Mouse (Mus musculus) heart, postnatal 0 days (tissue): ENCODE results near the gene Gnai3. TPM values are rescaled to one million over a fixed set of nuclear protein-coding genes. Genes with fewer than 3 reads are reported as not detected.

Experiments used
- ATAC-seq: fragments of 200-750 bp; cut with Nextera tagmentation; 2 replicates; pipeline ENCODE4 v1.8.0; 2017; ENCODE audit warnings: low read depth, moderate number of reproducible peaks, moderate library complexity; ENCODE audit not compliant: insufficient read depth
- DNase-seq: peaks from one replicate; pipeline ENCODE4 v3.0.0-alpha.2; 2016; ENCODE audit warnings: low spot score
- H3K27ac ChIP-seq: fragments of 300-500 bp; sonication (generic); 2 replicates; pipeline ENCODE4 v1.5.1; 2014; ENCODE audit warnings: low read depth, mild to moderate bottlenecking
- H3K27me3 ChIP-seq: fragments of 300-500 bp; sonication (generic); 2 replicates; pipeline ENCODE4 v1.6.1; 2014; ENCODE audit warnings: low read length, mixed read lengths; ENCODE audit not compliant: control insufficient read depth, insufficient read depth
- H3K36me3 ChIP-seq: fragments of 300-500 bp; sonication (generic); replicated peaks from 2 replicates; pipeline ENCODE4 v1.6.1; 2014; ENCODE audit warnings: low read length, mixed read lengths; ENCODE audit not compliant: control insufficient read depth, insufficient read depth
- H3K4me1 ChIP-seq: fragments of 300-500 bp; sonication (generic); 2 replicates; pipeline ENCODE4 v1.6.1; 2014; ENCODE audit warnings: antibody characterized with exemption; ENCODE audit not compliant: control insufficient read depth, insufficient read depth
- H3K4me2 ChIP-seq: fragments of 300-500 bp; sonication (generic); 2 replicates; pipeline ENCODE4 v1.6.1; 2014; ENCODE audit warnings: low read depth, mild to moderate bottlenecking, low read length, moderate library complexity
- H3K4me3 ChIP-seq: fragments of 300-500 bp; sonication (generic); 2 replicates; pipeline ENCODE4 v1.5.1; 2014; ENCODE audit warnings: low read depth, low read length
- H3K9ac ChIP-seq: fragments of 300-500 bp; sonication (generic); replicated peaks from 2 replicates; pipeline ENCODE4 v1.6.1; 2014; ENCODE audit warnings: low read depth, low read length, mixed read lengths
- H3K9me3 ChIP-seq: fragments of 300-500 bp; sonication (generic); replicated peaks from 2 replicates; pipeline ENCODE4 v1.6.1; 2016; ENCODE audit warnings: low read length; ENCODE audit not compliant: control insufficient read depth
- CTCF ChIP-seq: IDR thresholded peaks from 2 replicates; pipeline ENCODE4 v1.5.1; 2016; ENCODE audit warnings: antibody characterized with exemption, control low read depth, low read depth
- EP300 ChIP-seq: IDR thresholded peaks from 2 replicates; pipeline ENCODE4 v1.6.1; 2016; ENCODE audit warnings: antibody characterized with exemption, low read depth
- WGBS: fragments of 180-500 bp; shearing (Covaris S2); extraction: QIAGEN DNeasy Blood & Tissue Kit; methylation state at CpG from one replicate; pipeline ENCODE4 v1.1.7; 2014; 5-methylcytosine and 5-hydroxymethylcytosine counted together
- polyA plus RNA-seq: library from polyadenylated mRNA; unstranded; fragments of >200 nt; fragmentation: Nextera tagmentation; extraction: Ambion mirVana; gene quantifications from 2 replicates; pipeline ENCODE4 v1.2.1, GENCODE M21; 2015
- total RNA-seq: library from RNA; depleted of rRNA; stranded (reverse); fragments of >200 nt; gene quantifications from 2 replicates; pipeline ENCODE4 v1.2.3, GENCODE M21; 2014; ENCODE audit warnings: low replicate concordance

Gnai3 gene
- total and polyA plus RNA-seq, 2 experiments from 2014 or later: 30.2 to 35.8 TPM

DNA sequence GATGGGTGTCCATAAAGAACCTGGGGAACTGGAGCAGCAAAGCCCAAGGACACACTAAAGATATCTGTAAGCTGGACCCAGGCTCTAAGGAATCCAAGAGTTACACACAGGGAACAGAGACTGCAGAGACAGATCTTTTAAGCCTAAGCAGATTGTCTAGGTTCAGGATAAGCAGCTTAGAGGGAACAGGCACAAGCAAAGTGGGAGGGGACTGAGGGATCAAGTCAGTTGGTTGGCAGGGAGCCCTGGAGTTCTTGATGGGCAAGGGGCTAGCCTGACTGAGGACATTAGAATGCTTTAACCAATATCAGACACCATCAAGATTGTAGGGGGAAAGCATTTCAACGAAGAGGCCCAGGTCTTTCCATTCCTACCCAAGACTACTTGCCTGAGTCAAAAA lies 51.8 kb downstream of the Gnai3 start:
- Histone ChIP-seq H3K36me3 (no peaks in the 10 kb centered on the region), H3K4me3 (no peak overlapping the region), H3K27me3 (no peaks in the 10 kb centered on the region), H3K4me2 (no peak overlapping the region), H3K9ac (no peak overlapping the region), H3K4me1 (no peaks in the 10 kb centered on the region; the same call in 1 of the 2 replicates), H3K9me3 (no peaks in the 10 kb centered on the region), H3K27ac (no peak overlapping the region)
- TF ChIP-seq CTCF (no peak), EP300 (no peak)
- DNase-seq (no peak), ATAC-seq (no peak)
- WGBS: 38% methylated on average over 1 of the region's 1 CpGs

DNA sequence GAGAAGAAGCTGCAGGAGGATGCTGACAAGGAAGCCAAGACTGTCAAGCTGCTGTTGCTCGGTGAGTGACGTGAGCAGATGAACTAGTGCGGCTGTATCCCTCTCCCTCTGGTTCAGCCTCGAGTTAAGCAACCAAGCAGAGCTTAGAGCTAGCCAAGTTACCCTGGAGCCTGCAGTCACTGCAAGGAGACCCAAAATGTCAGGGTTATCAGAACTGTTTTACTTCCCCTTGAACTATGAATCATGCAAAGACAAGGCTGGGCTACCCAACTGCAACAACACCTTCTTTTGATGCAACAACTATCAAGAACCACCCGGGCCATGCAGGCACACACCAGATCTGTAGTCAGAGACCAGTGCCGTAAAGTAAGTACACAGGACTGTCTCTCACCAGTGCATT lies 52.6 kb downstream of the Gnai3 start:
- no peak overlapping the region for H3K4me3 ChIP-seq
- no peak for TF ChIP-seq EP300
- no peak for TF ChIP-seq CTCF
- H3K9ac ChIP-seq: no peak overlapping the region
- ATAC-seq: no peak
- WGBS: 57% methylated on average over 6 of the region's 6 CpGs
- H3K4me2 ChIP-seq: no peak overlapping the region
- H3K9me3 ChIP-seq: no peaks in the 10 kb centered on the region
- H3K4me1 ChIP-seq: no peaks in the 10 kb centered on the region; the same call in 1 of the 2 replicates
- no peaks in the 10 kb centered on the region for H3K36me3 ChIP-seq
- DNase-seq: no peak
- no peaks in the 10 kb centered on the region for H3K27me3 ChIP-seq
- no peak overlapping the region for H3K27ac ChIP-seq

DNA sequence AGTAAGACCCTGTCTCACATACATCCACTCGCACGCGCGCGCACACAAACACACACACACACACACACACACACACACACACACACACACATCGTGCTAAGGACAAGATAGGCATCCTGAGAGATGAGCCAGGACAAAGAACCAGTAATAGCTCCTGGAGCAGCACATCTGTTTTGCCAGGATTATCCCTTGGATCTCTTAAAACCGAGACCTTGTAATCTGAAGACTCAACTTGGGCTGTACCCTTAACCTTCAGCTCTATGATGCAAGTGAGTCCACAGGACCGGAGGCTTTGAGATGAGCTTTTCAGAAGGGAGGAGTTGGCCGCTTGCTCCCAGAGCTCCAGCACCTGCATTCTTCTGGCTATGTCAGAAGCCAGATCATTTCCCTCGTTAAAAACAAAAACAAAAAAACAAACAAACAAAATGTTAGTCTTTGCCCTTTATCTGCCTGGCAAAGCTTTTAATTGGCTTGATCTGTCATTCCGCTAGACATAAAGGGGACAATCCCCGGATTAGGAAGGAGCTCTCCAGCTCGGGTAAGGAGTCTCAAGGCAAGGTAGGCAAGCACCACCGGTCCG lies 53.3 kb downstream of the Gnai3 start, which contains the start of gene Gnat2:
TSS of gene Gnat2 (plus strand) at position 254 of the 580 bp plus-strand sequence.
- 76% methylated on average over 15 of the region's 15 CpGs for WGBS
- TF ChIP-seq CTCF (no peak), EP300 (no peak)
- no peaks in the 10 kb centered on the region for H3K9me3 ChIP-seq
- no peak within 1 kb of the TSS for H3K9ac ChIP-seq
- H3K4me1 ChIP-seq: no peaks in the 10 kb centered on the region; the same call in 1 of the 2 replicates
- no peak within 1 kb of the TSS for H3K4me2 ChIP-seq
- no peaks in the 10 kb centered on the region for H3K36me3 ChIP-seq
- no peak for ATAC-seq
- no peak for DNase-seq
- H3K27ac ChIP-seq: no peak within 1 kb of the TSS
- no peaks in the 10 kb centered on the region for H3K27me3 ChIP-seq
- H3K4me3 ChIP-seq: no peak within 1 kb of the TSS

DNA sequence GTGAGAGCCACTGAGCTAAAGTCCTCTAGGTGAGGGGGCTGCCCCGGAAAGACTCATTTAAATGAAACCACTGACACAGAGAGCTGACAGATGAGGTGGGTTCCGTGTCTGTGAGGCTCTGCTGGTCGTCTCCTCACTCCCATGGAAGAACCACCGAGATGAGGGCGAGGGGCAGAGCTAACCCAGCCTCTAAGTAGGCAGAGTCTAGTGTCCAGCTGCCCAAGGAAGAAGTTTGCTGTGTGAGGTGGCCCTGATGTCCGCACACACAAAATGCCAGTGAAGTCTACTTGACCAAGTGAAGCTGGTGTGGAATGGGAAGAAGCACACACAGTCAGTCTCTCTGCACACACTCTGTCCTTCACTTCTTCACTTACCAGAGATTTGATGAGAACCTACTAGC lies 53.9 kb downstream of the Gnai3 start:
- no peaks in the 10 kb centered on the region for H3K36me3 ChIP-seq
- DNase-seq: no peak
- WGBS: 72% methylated on average over 6 of the region's 6 CpGs

DNA sequence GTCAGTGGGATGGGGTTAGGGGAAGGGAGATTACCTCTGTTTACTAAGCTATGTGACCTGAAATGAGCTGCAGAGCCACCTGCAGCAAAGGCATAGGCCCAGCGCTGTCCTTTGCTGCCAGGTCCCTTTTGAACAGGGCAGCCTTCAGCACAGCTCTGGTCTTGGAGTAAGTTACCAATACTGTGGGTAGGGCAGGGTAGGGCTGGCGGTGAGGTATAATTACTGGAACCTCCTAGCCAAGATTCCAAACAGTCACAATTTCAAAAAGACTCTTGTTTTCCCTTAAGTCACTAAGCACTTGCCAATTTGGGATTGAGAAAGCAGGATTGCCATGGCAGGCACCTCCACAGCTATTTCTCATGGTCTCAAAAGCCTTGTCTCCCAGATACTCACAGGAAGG lies 55.4 kb downstream of the Gnai3 start:
- no peak for ATAC-seq
- no peaks in the 10 kb centered on the region for H3K9me3 ChIP-seq
- no peak overlapping the region for H3K4me3 ChIP-seq
- H3K4me1 ChIP-seq: peaks cover 11% of the 10 kb centered on the region
- TF ChIP-seq EP300 (no peak), CTCF (no peak)
- no peak overlapping the region for H3K27ac ChIP-seq
- H3K36me3 ChIP-seq: no peaks in the 10 kb centered on the region
- H3K4me2 ChIP-seq: no peak overlapping the region
- H3K27me3 ChIP-seq: no peaks in the 10 kb centered on the region
- WGBS: 92% methylated on average over 2 of the region's 2 CpGs
- no peak overlapping the region for H3K9ac ChIP-seq
- DNase-seq: no peak

More for the DNA sequence above, 53.9 kb downstream of the Gnai3 start:
- no peaks in the 10 kb centered on the region for H3K9me3 ChIP-seq
- peaks cover 4% of the 10 kb centered on the region for H3K4me1 ChIP-seq
- no peak overlapping the region for H3K9ac ChIP-seq
- H3K4me3 ChIP-seq: no peak overlapping the region
- H3K27me3 ChIP-seq: no peaks in the 10 kb centered on the region
- no peak overlapping the region for H3K27ac ChIP-seq
- TF ChIP-seq CTCF (no peak), EP300 (no peak)
- no peak overlapping the region for H3K4me2 ChIP-seq
- ATAC-seq: no peak

DNA sequence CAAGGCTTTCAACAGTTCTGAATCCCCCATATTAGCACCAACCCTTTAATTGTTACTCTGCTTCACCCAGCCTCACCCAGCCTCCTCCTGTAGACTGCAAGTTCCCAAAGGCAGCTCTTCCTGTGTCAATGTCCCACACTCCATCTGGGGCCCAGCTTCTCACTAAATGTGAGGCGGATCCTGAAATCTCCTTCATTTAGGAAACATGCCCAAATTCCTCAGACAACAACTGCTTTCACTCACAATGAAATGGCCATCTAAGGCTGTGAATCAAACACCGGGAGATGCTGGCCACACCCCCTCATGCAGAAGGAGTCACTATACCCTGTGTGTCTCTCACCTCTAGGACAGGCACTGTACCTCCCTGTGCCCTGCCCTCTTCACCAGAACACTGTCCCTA lies 56.0 kb downstream of the Gnai3 start:
- no peak overlapping the region for H3K4me3 ChIP-seq
- TF ChIP-seq CTCF (no peak), EP300 (no peak)
- ATAC-seq (no peak), DNase-seq (no peak)
- WGBS: 40% methylated on average over 2 of the region's 2 CpGs
- H3K27me3 ChIP-seq: no peaks in the 10 kb centered on the region
- H3K4me1 ChIP-seq: peaks cover 13% of the 10 kb centered on the region
- no peak overlapping the region for H3K9ac ChIP-seq
- no peak overlapping the region for H3K27ac ChIP-seq
- no peaks in the 10 kb centered on the region for H3K36me3 ChIP-seq
- H3K4me2 ChIP-seq: no peak overlapping the region
- no peaks in the 10 kb centered on the region for H3K9me3 ChIP-seq
